ENCODE assay signal across 8 mouse cellular contexts in the genomic region with DNA sequence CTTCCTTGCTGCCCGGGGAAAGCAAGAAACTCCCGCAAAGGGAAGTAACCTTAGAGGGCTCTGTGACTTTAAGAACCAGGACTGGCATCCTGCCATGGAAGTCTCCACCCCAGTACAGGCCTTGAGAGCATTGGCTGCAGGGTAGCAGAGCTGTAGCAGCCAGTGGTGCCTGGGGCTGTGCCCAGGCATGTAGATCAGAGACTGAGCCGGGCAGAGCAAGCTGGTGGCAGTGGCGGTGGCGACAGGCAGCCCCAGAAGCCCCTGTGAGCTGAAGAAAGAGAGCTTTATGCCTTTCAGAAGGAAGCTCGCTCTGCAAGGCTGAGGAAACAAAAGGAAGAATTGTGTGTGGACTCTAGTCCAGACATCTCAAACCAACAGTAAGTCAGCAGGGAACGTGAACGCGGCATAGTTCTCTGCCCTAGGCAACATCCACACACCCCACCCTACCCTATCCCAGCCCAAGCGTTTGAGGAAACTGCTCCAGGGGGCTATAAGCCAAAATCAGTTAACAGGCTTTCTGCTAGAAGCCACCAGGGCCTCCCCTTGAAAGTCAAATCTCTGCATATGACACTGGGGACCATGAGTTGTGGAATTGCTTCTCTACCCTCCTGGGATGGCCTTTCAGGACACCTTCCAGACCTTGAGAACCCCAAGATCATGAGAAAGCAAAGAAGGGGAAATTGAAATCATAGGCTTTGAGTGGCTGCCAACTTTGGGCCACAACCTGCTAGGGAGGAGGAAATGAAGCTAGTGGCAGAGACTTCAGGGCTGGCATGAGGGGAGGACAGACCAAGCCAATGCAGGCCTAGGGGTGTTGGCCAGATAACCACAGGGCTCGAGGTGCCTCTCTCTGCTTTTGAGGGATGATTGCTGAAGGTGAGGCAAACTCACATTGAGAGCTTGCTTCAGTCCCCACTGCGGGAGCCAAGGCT. TPM values are rescaled to one million over a fixed set of nuclear protein-coding genes. Genes with fewer than 3 reads are reported as not detected.
DNase-seq lines count a peak whose midpoint lies in the region; ATAC-seq and TF ChIP-seq lines count a peak whose summit lies in the region.

A gene (plus strand): TSS at position 124 of the 932 bp plus-strand sequence.

- H3K9ac ChIP-seq in hindbrain, embryonic 11.5 days (ENCODE audit: low read depth, low read length) = no peak within 1 kb of the TSS
- H3K9ac ChIP-seq in lung, postnatal 0 days (replicated peaks; ENCODE audit: low read depth) = peak within 1 kb of the TSS; percentile 46

- TF ChIP-seq EP300 in lung, postnatal 0 days (IDR thresholded peaks at IDR 0.05) = no peak

- 63% methylated on average over 12 of the region's 12 CpGs for WGBS in hindbrain, embryonic 11.5 days
- WGBS in lung, postnatal 0 days = 10% methylated on average over 12 of the region's 12 CpGs

- DNase-seq in MEL-GATA-1-ER (ENCODE audit: extremely low read depth, low read depth) = peak; percentile 25
- peak; percentile 89 to 91 for DNase-seq in cerebellum, adult 18-20 months
- DNase-seq in frontal cortex, postnatal 14 days (ENCODE audit: low spot score in 2 of 2) = peak; percentile 78 to 84
- DNase-seq in hindbrain, embryonic 11.5 days (ENCODE audit: low spot score) = peak; percentile 19
- DNase-seq in layer of hippocampus, adult 9-11 months = peak; percentile 95
- DNase-seq in lung, postnatal 0 days (ENCODE audit: low spot score) = peak; percentile 94
- DNase-seq in retina, postnatal 7 days (ENCODE audit: low read depth, low spot score) = peak; percentile 53
- peak; percentile 55 for DNase-seq in thymus, postnatal 4 days

- no peak within 1 kb of the TSS for H3K4me3 ChIP-seq in hindbrain, embryonic 11.5 days (ENCODE audit: low read depth, low read length)
- peak within 1 kb of the TSS; percentile 31 for H3K4me3 ChIP-seq in lung, postnatal 0 days (ENCODE audit: low read depth, low read length)

- peak within 1 kb of the TSS; percentile 14; the same call in 1 of the 2 replicates for H3K4me2 ChIP-seq in hindbrain, embryonic 11.5 days (replicated peaks; ENCODE audit: low read depth, low read length)
- peak within 1 kb of the TSS; percentile 59 for H3K4me2 ChIP-seq in lung, postnatal 0 days (replicated peaks; ENCODE audit: low read depth, low read length)

- no peaks in the 10 kb centered on the region for H3K27me3 ChIP-seq in hindbrain, embryonic 11.5 days (ENCODE audit: control insufficient read depth, insufficient read depth, low read length)
- no peaks in the 10 kb centered on the region for H3K27me3 ChIP-seq in lung, postnatal 0 days (replicated peaks; ENCODE audit: insufficient read depth, low read length)

- H3K4me1 ChIP-seq in hindbrain, embryonic 11.5 days (replicated peaks; ENCODE audit: control insufficient read depth, insufficient read depth, low read length) = 0 out of 2 replicates have a peak, but pooled peaks cover 3% of the 10 kb centered on the region
- peaks cover 11% of the 10 kb centered on the region; the same call in 1 of the 2 replicates for H3K4me1 ChIP-seq in lung, postnatal 0 days (ENCODE audit: insufficient read depth, low read depth, low read length)

- TF ChIP-seq CTCF in lung, postnatal 0 days (IDR thresholded peaks at IDR 0.05) = no peak

- peak within 1 kb of the TSS; percentile 47 for H3K27ac ChIP-seq in hindbrain, embryonic 11.5 days (ENCODE audit: low read depth, low read length)
- H3K27ac ChIP-seq in lung, postnatal 0 days (ENCODE audit: low read length) = peak within 1 kb of the TSS; percentile 77

- H3K9me3 ChIP-seq in hindbrain, embryonic 11.5 days (ENCODE audit: control insufficient read depth, low read length) = no peaks in the 10 kb centered on the region
- no peaks in the 10 kb centered on the region for H3K9me3 ChIP-seq in lung, postnatal 0 days (ENCODE audit: low read length)

- H3K36me3 ChIP-seq in hindbrain, embryonic 11.5 days (ENCODE audit: control insufficient read depth, insufficient read depth, low read length) = no peaks in the 10 kb centered on the region
- H3K36me3 ChIP-seq in lung, postnatal 0 days (ENCODE audit: insufficient read depth, low read length) = no peaks in the 10 kb centered on the region

- ATAC-seq in hindbrain, embryonic 11.5 days (ENCODE audit: low FRiP score) = peak; percentile 65
- ATAC-seq in lung, postnatal 0 days = peak; percentile 95

RNA-seq across cellular contexts. Expression of the gene that starts here (rescaled TPM):
- polyA plus RNA-seq in hindbrain, embryonic 11.5 days (2014; fragmentation: Nextera tagmentation; extraction: Ambion mirVana) = 0.57 TPM in 2 replicates
- 2.1 and 3.3 TPM in 2 replicates for polyA plus RNA-seq in lung, postnatal 0 days (2015; fragmentation: Nextera tagmentation; extraction: Ambion mirVana)

Comparison
In these comparisons a context has a peak if more than half of its experiments do, and no peak if none do; other contexts are left out.
1. Peak in DNase-seq, ATAC-seq, H3K27ac ChIP-seq and H3K4me2 ChIP-seq in hindbrain, embryonic 11.5 days; RNA of the gene not detected or under 1 TPM.
2. DNase-seq: peak in every context shown above with its lines; median percentile 95 in layer of hippocampus, adult 9-11 months; 94 in lung, postnatal 0 days; 90 in cerebellum, adult 18-20 months; 81 in frontal cortex, postnatal 14 days; 55 in thymus, postnatal 4 days; 53 in retina, postnatal 7 days; 25 in MEL-GATA-1-ER; 19 in hindbrain, embryonic 11.5 days.